Mouse (Mus musculus) heart, postnatal 36 days (tissue): ENCODE measurements around the gene Trim46. TPM values are rescaled to one million over a fixed set of nuclear protein-coding genes. Genes with fewer than 3 reads are reported as not detected.
A peak's percentile ranks its signal among the peaks of the same experiment; 100 is the strongest.

Experiments
- DNase-seq, 2 experiments: peaks; one replicate each; pipeline ENCODE4 v3.0.0; 2021 to 2022
- intact Hi-C: fragments of 180-260 bp; cut with DNase I; formaldehyde crosslinking; loops from one replicate; pipeline ENCODE4 v1.15.1; 2025
- total RNA-seq, 2 experiments: library from RNA; stranded (reverse); gene quantifications; 2 replicates each; pipeline ENCODE4 v1.2.3; 2021

The Trim46 gene
- under 1 TPM; 0.42 to 0.62 TPM for total RNA-seq

GRCm38 (mm10) chr3:89246261-89247100, at the start of gene Trim46:
TSS of gene Trim46 (minus strand) at chr3:89246309.
- DNase-seq, result peak; percentile 90 to 93
- intact Hi-C loops, result no loop called here

- intact Hi-C loops, result no loop called here
- DNase-seq, result no peak
Observed at GRCm38 (mm10) chr3:89295685-89296230, 49.6 kb upstream of the Trim46 start.

DNA sequence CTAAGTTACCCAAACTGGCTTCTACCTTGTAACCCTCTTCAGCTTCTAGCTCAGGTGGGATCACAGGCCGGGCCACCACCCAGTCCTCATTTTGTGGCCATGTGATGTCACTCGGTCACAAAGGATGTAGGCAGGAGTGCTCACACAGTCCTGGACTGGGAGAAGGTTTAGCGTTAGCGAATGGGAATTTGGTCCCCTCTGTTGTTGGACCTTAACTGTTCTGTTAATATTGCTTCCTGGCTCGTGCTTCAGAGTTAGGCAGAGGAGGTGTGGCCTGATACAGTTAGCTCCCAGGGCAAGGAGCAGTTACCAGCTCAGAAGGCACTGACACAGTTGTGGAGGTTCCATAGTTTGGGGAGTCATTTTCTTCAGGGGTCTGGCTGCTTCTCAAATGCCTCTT, 48.1 kb upstream of the Trim46 start:
- intact Hi-C loops, result no loop called here

GRCm38 (mm10) chr3:89293247-89293918, 47.3 kb upstream of the Trim46 start:
- DNase-seq, result no peak

More for the DNA sequence above, 48.1 kb upstream of the Trim46 start:
- DNase-seq, result no peak

DNA sequence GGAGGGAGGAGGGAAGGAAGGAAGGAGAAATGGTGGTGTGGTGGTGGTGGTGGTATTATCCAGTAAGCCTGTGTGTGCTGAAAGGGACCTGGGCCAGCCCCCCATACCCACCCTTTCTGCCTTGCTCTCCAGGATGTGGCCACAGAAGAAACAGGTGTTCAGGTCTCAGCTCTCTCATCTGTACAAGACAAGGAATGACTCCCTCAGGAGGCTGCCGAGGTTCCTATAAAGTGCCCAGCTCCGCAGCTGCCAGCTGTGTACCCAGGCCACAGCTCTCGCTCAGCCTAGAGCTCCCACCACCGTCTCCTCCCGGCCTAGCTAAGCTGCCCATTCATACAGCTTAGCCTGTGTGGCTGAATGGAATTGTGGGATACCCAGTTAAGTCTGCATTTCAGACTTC, 46.2 kb upstream of the Trim46 start:
- no peak for DNase-seq
- intact Hi-C loops, result no loop called here

More at GRCm38 (mm10) chr3:89293247-89293918, 47.3 kb upstream of the Trim46 start:
- intact Hi-C loops, result no loop called here

- no peak for DNase-seq
- intact Hi-C loops, result no loop called here
Observed at GRCm38 (mm10) chr3:89291874-89292273, 45.8 kb upstream of the Trim46 start.

DNA sequence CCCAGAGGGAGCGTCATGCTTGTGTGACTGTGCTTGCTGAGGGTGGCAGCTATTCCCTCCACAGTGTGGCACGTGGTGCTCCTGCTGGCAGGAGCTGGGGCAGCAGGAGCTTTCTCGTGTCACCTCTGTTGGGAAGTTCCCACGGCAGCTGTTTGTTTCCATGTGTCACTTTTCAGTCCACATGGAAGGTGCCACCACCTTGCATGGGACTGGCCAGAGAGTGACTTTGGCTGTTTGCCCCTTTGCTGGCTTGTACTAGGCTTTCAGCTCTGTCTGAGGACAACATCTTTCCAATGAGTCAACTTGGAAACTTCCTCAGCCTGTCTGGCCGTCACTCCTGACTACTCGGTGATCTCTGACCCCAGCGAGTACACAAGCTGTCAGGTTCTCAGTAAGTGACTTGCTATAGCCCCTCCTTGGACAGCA, 42.4 kb upstream of the Trim46 start:
- intact Hi-C loops, result loop anchor here (2.0 kb wide), 1 partner anchor 20 kb away; no protein-coding TSS in a partner anchor
- DNase-seq, result peak; percentile 40 to 47

DNA sequence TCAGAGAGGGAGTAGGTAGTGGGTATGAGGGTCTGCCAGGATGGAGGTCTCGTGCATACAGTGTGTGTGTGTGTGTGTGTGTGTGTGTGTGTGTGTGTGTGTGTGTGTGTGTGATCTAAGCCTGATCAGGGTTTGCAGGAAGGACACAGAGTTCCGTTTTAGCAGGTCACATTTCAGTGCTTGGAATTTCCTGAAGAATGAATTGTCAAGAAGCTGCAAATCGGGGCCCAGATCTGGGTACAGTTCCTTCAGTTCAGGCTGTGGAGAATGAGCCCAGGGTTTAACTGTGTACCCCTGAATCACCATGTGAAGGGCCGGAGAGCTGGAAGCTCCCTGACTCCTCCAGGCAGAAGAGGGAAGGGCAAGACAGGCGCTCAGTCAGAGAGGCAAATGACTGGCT, 41.2 kb upstream of the Trim46 start:
- intact Hi-C loops, result no loop called here
- no peak for DNase-seq

DNA sequence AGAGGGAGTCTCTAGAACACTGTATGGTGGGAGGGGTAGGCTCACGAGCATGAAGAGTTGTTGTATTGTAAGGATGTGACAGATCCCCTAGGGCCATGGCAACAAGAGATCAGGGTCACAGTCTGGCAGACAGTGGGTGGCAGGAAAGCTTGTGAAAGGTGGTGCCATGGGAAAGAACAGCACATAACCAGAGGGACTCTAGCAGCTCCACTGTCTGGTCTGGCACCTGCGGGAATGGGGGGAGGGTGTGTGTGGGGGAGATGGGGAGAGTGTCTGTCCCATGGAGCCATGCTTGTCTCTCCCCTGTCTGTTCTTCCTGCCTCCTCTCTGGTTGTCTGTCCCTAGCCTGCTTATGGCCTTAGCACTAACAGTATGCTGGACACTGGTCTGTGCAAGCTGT, 39.4 kb upstream of the Trim46 start:
- DNase-seq, result no peak
- intact Hi-C loops, result no loop called here

GRCm38 (mm10) chr3:89284261-89284660, 38.2 kb upstream of the Trim46 start:
- DNase-seq, result no peak
- intact Hi-C loops, result no loop called here

DNA sequence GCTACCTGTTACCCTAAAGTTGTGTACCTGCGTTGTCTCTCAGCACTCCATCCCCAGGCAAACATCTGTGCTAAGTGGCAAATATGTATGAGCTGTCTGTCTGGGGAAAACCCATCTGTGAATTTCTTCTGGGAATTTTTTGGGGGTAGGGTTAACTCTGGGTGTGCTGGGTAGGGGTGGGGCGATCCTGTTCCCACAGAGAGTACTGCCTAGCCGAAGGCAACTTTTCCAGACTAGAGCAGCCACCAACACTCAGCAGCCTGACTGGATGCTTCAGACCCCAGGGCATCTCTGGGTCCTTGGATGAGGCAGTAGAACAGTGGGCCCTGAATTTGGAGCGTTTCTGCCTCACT, 36.2 kb upstream of the Trim46 start:
- DNase-seq, result no peak
- intact Hi-C loops, result loop anchor here (1.0 kb wide), 1 partner anchor 32 kb away; no protein-coding TSS in a partner anchor

- intact Hi-C loops, result loop anchor here (1.0 kb wide), 1 partner anchor 31 kb away; no protein-coding TSS in a partner anchor
Observed at GRCm38 (mm10) chr3:89281579-89282290, 35.6 kb upstream of the Trim46 start.

DNA sequence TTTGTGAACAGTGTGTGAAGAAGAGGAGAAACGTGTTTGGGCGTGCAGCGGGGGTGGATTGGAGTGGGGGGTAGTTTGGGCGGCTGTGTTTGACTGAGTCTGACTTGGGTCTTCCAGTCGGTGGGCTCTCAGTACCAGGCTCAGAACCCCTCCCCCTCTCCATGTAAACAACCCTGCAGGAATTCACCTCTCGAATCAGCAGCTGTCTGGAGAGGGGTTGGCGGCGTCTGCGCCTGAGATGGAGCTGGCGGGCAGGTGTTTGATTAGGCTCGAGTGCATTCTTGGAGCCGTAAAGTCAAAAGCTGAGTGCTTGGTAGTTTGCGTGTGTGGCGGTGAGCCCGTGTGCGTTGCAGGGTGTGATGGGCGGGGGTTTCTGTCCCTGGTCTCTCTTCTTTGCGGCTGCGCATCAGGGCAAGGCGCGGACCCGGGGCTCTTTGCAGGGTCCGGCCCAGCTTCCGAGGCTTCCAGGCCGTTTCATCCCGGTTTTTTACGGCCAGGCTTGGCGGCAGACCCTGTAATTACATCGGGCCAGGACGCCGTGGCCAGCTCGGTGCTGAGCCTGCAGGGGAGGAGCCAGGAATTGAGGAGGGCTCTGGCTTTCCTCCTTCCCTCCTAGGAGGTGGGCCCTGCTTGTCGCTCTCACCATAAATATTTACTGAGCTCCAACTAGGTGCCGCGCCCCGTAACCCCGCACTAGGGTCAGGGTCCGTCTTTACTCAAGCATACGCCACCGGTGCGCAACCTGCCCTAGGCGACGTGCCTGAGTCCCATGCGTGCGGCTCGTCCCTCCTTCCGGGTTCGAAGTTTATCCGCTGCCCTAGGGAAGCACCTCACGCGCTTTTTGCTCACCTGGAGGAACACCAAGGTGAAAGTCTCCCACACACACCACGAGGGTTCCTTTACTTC, 34.8 kb upstream of the Trim46 start, which contains the start of gene Efna1:
Efna1 (minus strand) TSS at position 537 of the 906 bp plus-strand sequence.
- DNase-seq, result peak; percentile 72 to 74
- intact Hi-C loops, result loop anchor here (1.0 kb wide), 1 partner anchor 15 kb away; no protein-coding TSS in a partner anchor

More at GRCm38 (mm10) chr3:89281579-89282290, 35.6 kb upstream of the Trim46 start:
- peak; percentile 86 to 93 for DNase-seq

DNA sequence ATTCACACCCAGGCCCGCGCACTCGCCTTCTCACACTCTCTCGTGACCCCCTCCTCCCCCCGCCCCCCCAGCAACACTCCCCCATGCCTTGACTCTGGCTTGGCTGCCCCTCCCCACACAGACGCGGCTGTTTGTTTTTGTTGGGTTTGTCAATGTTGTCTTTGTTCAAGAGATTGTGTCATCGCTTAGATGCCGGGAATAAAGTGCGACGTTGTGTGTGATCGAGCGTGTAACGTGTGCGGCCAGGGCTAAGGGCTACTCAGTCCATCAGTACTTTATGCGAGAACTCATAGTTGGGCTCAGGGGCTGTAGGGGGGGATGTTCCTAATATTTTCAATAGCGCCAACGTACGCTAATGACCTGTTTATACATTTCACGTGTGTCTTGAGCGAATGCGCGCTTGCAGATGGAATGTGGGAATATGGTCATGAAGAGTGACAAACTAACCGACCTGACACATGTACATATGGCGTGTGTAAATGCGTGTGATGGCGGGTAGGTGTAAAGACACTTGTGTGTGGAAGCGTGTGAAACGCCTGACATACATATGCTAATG, 34.0 kb upstream of the Trim46 start:
- intact Hi-C loops, result loop anchor here (1.0 kb wide), 1 partner anchor 14 kb away; no protein-coding TSS in a partner anchor
- peak in 1 of 2 experiments; percentile 50 for DNase-seq

DNA sequence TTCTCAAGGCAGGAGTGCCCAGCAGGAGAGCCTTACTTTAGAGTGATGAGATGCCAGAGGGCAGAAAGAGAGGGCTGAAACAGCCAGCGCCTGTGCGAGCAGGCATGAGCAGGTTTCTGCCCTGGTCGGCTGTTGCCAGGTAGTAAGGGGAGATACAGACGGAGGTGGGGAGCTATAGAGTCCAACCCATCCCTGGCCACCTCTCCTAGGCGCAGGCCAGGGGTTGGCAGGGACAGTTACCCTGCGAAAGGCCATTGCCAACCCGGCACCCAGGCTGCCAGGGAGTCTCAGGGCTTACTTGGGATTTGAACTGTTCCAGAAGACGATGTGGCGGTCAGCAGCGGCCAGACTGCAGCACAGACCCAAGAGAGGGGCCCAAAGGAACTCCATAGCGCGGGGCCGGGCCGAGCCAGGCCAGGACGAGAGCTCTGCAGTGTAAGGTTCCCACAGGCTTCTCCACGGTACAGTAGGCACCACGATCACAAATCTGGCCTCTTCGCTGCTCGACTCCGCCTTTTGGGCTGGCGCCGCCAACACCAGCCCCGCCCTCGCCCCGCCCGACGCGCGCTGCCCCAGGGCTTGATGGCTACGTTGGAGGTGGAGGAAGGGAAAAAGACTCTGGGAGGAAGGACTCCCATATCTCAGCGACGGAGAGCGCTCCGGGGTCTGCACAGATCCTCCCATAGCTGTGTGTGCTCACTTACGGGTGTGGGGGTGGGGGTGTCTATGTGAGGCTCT, 33.2 kb upstream of the Trim46 start:
- DNase-seq, result peak; percentile 87 to 88
- intact Hi-C loops, result no loop called here

DNA sequence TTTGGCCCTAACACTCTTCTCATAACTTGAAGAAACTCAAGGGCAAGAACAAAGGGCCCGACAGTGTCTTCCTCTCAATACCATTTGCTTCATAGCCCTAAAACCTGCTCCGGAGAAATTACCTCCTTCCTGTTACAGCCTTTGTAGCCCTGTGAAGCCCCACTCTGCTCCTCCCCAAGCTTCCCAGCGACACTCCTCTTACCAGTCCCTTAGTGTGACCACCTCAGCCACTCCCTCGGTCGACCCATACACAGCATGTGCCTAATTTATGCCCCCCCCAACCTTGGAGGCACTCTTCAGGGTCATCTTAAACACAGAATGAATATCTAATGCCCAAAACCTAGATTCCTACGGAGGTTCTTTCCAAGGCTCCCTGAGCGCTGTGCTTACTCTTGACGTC, 32.5 kb upstream of the Trim46 start:
- intact Hi-C loops, result no loop called here
- no peak for DNase-seq

- peak; percentile 63 to 74 for DNase-seq
- intact Hi-C loops, result no loop called here
Observed at GRCm38 (mm10) chr3:89278107-89278506, 32.0 kb upstream of the Trim46 start.

DNA sequence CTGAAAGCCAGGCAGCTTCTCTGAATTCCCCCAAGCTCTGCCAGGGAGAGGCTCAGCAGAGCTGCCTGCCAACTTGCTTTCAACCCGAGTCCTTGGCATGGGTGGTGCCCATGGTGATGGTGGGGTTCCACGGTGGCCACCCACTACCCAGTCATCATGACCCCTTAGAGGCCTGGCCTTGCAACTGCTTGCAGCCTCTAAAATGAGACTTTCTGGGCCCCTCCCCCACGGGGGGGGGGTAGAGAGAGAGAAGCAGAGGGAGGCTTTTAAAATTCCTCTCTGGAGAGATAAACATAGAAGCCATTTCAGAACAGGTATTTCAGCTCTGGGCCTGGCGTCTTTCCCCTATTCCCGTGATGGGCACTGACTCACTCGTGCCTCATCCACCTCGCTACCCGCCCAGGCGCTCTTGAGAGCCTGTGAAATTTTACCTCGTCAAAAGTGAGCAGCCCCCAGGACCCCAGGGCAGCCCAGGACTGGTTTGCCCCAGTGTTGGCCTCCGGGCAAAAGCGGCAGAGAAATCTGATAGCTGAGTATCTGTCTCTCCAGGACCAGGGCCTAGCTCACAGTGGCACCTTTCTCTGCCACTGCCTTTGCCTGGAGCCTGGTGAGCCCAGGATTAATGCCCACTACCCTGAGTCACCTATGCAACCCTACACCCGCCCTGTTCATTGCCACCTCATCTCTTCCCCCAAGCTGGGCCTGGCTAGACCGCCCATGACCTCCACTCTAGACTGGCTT, 31.3 kb upstream of the Trim46 start:
- intact Hi-C loops, result no loop called here
- DNase-seq, result peak; percentile 40 to 66
